Mouse (Mus musculus) heart, embryonic 11.5 days (tissue): ENCODE results near the gene Uhrf1. TPM values are rescaled to one million over a fixed set of nuclear protein-coding genes. Genes with fewer than 3 reads are reported as not detected.

ENCODE experiments used
- ATAC-seq: fragments of 200-750 bp; cut with Nextera tagmentation; replicated peaks from 2 replicates; pipeline ENCODE4 v1.8.0; 2017; ENCODE audit warnings: moderate library complexity; ENCODE audit not compliant: insufficient number of reproducible peaks, low FRiP score, low TSS enrichment
- H3K27ac ChIP-seq: fragments of 300-500 bp; sonication (generic); 2 replicates; pipeline ENCODE4 v1.5.1; 2014; ENCODE audit warnings: mild to moderate bottlenecking, low read depth, low read length
- H3K27me3 ChIP-seq: fragments of 300-500 bp; sonication (generic); 2 replicates; pipeline ENCODE4 v1.6.1; 2014; ENCODE audit warnings: mild to moderate bottlenecking, low read length, mixed read lengths; ENCODE audit not compliant: control insufficient read depth, insufficient read depth
- H3K36me3 ChIP-seq: fragments of 300-500 bp; sonication (generic); 2 replicates; pipeline ENCODE4 v1.6.1; 2014; ENCODE audit warnings: mild to moderate bottlenecking, low read length, moderate library complexity, mixed read lengths; ENCODE audit not compliant: control insufficient read depth, insufficient read depth
- H3K4me1 ChIP-seq: fragments of 300-500 bp; sonication (generic); 2 replicates; pipeline ENCODE4 v1.6.1; 2014; ENCODE audit warnings: low read length; ENCODE audit not compliant: control insufficient read depth, insufficient read depth
- H3K4me2 ChIP-seq: fragments of 300-500 bp; sonication (generic); 2 replicates; pipeline ENCODE4 v1.6.1; 2014; ENCODE audit warnings: mild to moderate bottlenecking, moderate library complexity
- H3K4me3 ChIP-seq: fragments of 300-500 bp; sonication (generic); 2 replicates; pipeline ENCODE4 v1.5.1; 2014; ENCODE audit warnings: low read depth, low read length
- H3K9ac ChIP-seq: fragments of 300-500 bp; sonication (generic); 2 replicates; pipeline ENCODE4 v1.6.1; 2014; ENCODE audit warnings: mild to moderate bottlenecking, low read depth, low read length, moderate library complexity
- H3K9me3 ChIP-seq: fragments of 300-500 bp; sonication (generic); replicated peaks from 2 replicates; pipeline ENCODE4 v1.6.1; 2016; ENCODE audit warnings: low read length; ENCODE audit not compliant: control insufficient read depth
- WGBS: fragments of 180-500 bp; shearing (Covaris S2); extraction: QIAGEN DNeasy Blood & Tissue Kit; methylation state at CpG from one replicate; pipeline ENCODE4 v1.1.7; 2014; ENCODE audit not compliant: insufficient replicate concordance; 5-methylcytosine and 5-hydroxymethylcytosine counted together
- polyA plus RNA-seq: library from polyadenylated mRNA; unstranded; fragments of >200 nt; fragmentation: Nextera tagmentation; extraction: Ambion mirVana; gene quantifications from 2 replicates; pipeline ENCODE4 v1.2.1, GENCODE M21; 2014

Gene Uhrf1
- polyA plus RNA-seq, 1 experiment from 2014 or later, result 53.0 TPM

DNA sequence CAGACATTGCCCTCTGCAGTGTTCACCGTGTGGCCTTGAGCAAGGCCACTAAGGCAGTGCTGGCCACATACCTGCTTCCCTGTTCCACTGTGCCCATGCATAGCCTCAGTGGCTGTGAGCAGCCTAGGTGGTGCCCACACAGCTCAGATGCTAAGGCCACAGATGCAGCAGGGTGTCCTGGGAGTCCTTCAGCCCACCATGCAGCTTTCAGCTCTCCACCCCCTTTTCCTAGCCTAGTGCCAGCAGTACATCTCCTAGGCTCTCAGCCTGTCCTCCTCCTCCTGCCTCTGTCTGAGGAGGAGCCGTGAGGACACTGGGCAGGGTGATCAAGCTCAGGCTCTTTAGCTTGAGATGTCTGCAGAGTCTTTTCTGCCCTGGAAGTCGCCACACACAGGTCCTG, 67.0 kb downstream of the Uhrf1 start:
- peaks cover 29% of the 10 kb centered on the region for H3K4me1 ChIP-seq
- H3K27ac ChIP-seq, result no peak overlapping the region
- no peak overlapping the region for H3K4me3 ChIP-seq
- ATAC-seq, result no peak
- no peaks in the 10 kb centered on the region for H3K9me3 ChIP-seq
- H3K27me3 ChIP-seq, result no peaks in the 10 kb centered on the region
- peaks cover 8% of the 10 kb centered on the region; the same call in 1 of the 2 replicates for H3K36me3 ChIP-seq
- 82% methylated on average over 3 of the region's 3 CpGs for WGBS
- 0 out of 2 replicates have a peak overlapping the region, but pooled peaks have one; percentile 17 for H3K9ac ChIP-seq
- no peak overlapping the region for H3K4me2 ChIP-seq

DNA sequence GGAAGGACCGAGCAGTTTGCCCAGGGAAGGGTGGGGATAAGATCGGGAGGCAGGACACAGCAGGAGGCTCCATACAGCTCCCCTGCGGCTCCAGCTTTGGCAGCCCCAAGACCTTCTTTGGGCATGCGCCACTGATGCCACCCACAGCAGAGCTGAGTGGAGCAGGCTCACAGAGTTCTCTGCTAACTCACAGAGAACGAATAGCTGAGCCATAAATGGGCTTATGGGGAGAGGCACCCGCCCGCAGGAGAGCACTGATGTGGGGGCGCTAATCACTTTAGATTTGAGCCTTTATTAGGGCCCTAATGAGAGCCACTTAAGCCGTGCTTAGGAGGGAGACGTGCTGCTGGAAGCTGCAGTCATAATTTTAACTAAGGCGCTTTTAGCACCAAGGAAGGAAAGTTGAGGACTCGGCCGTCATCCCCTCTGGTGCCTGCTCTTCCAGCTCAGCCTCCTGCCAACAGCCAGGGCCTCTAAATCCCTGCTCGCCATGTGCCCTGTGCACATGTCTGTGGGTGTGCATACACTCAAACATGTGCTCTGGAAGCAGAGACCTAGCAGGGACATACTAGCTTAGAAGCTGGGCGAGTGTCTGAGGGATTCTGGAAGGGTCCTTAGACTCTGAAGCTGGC, 68.0 kb downstream of the Uhrf1 start:
- Histone ChIP-seq H3K4me1 (peaks cover 19% of the 10 kb centered on the region), H3K9ac (no peak overlapping the region), H3K27ac (no peak overlapping the region), H3K9me3 (no peaks in the 10 kb centered on the region), H3K27me3 (no peaks in the 10 kb centered on the region), H3K4me2 (no peak overlapping the region), H3K4me3 (no peak overlapping the region), H3K36me3 (peaks cover 8% of the 10 kb centered on the region; the same call in 1 of the 2 replicates)
- no peak for ATAC-seq
- 87% methylated on average over 15 of the region's 15 CpGs for WGBS

DNA sequence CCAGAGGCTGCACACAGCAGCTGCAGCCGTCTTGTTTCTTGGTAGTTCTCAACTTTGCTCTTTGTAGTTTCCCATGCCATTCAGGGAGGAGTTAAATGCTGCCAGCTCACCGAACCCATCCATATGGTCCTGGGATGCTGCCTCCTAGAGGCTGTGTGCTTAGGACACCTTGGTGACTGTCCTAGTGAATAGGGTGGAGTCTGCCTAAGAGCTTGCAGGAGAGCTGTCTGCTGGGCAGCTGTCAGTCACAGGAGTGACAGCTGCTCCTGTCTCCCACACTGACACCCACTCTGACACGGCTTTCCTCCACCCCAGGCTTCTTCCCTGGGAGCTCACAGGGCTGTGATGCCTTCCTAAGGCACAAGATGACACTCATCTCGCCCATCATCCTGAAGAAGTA, 69.0 kb downstream of the Uhrf1 start:
- H3K9me3 ChIP-seq, result no peaks in the 10 kb centered on the region
- 59% methylated on average over 4 of the region's 4 CpGs for WGBS
- H3K4me1 ChIP-seq, result peaks cover 12% of the 10 kb centered on the region; the same call in 1 of the 2 replicates
- no peaks in the 10 kb centered on the region for H3K27me3 ChIP-seq
- no peak for ATAC-seq
- no peak overlapping the region for H3K9ac ChIP-seq
- no peak overlapping the region for H3K27ac ChIP-seq
- H3K4me3 ChIP-seq, result no peak overlapping the region
- H3K36me3 ChIP-seq, result peaks cover 8% of the 10 kb centered on the region
- no peak overlapping the region for H3K4me2 ChIP-seq

Other genes starting within 250 kb of the Uhrf1 start
- gene Ubxn6, start 228.3 kb upstream of the Uhrf1 start, polyA plus RNA-seq, result 37.3 and 39.4 TPM in 2 replicates
- 77.2 and 82.9 TPM in 2 replicates for gene Hdgfl2, start 223.7 kb upstream of the Uhrf1 start, polyA plus RNA-seq
- 0.10 and 0.11 TPM in 2 replicates for gene Plin4, start 193.5 kb upstream of the Uhrf1 start, polyA plus RNA-seq
- 0.18 and 0.33 TPM in 2 replicates for gene Plin5, start 185.7 kb upstream of the Uhrf1 start, polyA plus RNA-seq
- gene Lrg1, start 181.3 kb upstream of the Uhrf1 start, polyA plus RNA-seq, result not detected in 2 replicates
- 0.11 and 0.33 TPM in 2 replicates for gene Sema6b, start 163.0 kb upstream of the Uhrf1 start, polyA plus RNA-seq
- gene Tnfaip8l1, start 140.8 kb upstream of the Uhrf1 start, polyA plus RNA-seq, result 4.7 and 6.0 TPM in 2 replicates
- gene Mydgf, start 119.4 kb upstream of the Uhrf1 start, polyA plus RNA-seq, result 78.6 and 87.8 TPM in 2 replicates
- 21.4 and 23.2 TPM in 2 replicates for gene Dpp9, start 84.4 kb upstream of the Uhrf1 start, polyA plus RNA-seq
- gene Fem1a, start 46.5 kb upstream of the Uhrf1 start, polyA plus RNA-seq, result 17.9 and 19.3 TPM in 2 replicates
- gene Ticam1, start 26.5 kb upstream of the Uhrf1 start, polyA plus RNA-seq, result 10.4 and 11.4 TPM in 2 replicates
- 58.8 and 77.3 TPM in 2 replicates for gene Plin3, start 10.4 kb upstream of the Uhrf1 start, polyA plus RNA-seq
- gene Arrdc5, start 3.0 kb upstream of the Uhrf1 start, polyA plus RNA-seq, result not detected in 2 replicates
- gene Kdm4b, start 22.7 kb downstream of the Uhrf1 start, polyA plus RNA-seq, result 19.6 and 22.8 TPM in 2 replicates
- gene Ptprs, start 173.2 kb downstream of the Uhrf1 start, polyA plus RNA-seq, result 53.0 and 58.1 TPM in 2 replicates
- gene Znrf4, start 209.1 kb downstream of the Uhrf1 start, polyA plus RNA-seq, result not detected in 2 replicates